Mouse (Mus musculus) MN1 (cell line): Measurements from ENCODE around the gene Fcgbp.
"Not testable (repeated sequence)": the region's sequence is repeated elsewhere in the genome, so short reads cannot be mapped to it uniquely, and the experiment has no call there.

Source experiments
- DNase-seq: peaks from one replicate; pipeline ENCODE4 v3.0.0-alpha.2; 2016; ENCODE audit warnings: low spot score

Fcgbp gene

GRCm38 (mm10) chr7:28149841-28150240 lies 78.8 kb downstream of the Fcgbp start:
- no peak for DNase-seq

- peak; percentile 38 for DNase-seq
Observed at GRCm38 (mm10) chr7:28151584-28152221, 80.7 kb downstream of the Fcgbp start.

DNA sequence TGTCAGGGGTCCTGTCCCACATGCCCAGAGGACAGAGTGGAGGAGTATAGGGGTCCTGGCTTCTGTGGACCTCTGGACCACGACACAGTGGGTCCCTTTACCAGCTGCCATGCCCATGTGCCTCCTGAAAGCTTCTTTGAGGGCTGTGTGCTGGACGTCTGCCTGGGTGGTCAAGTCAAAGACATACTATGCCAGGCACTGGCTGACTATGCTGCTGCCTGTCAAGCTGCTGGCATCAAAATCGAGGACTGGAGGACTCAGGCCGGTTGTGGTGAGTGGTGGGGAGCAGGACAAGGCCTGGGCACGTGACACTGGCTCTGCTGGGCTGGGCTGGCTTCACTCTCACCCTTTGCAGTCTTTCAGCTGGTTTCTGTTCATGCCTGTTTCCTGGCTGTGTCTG lies 82.6 kb downstream of the Fcgbp start:
- not testable (repeated sequence) for DNase-seq

DNA sequence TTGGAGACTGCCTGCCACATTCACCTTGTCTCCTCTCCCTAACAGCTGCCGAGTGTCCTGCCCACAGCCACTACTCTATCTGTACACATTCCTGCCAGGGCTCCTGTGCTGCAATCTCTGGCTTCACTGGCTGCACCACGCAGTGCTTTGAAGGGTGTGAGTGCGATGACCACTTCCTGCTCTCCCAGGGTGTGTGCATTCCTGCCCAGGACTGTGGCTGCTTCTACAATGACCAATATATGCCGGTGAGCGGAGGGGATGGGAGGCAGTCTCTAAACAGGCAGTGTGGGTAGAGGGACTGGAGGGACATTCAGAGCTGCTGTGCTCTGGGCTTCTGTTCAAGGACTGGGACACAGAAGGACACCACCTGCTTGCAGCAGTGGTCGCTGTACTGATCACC lies 88.3 kb downstream of the Fcgbp start:
- no peak for DNase-seq

- DNase-seq: no peak
Observed at GRCm38 (mm10) chr7:28159893-28160292, 88.9 kb downstream of the Fcgbp start.

DNA sequence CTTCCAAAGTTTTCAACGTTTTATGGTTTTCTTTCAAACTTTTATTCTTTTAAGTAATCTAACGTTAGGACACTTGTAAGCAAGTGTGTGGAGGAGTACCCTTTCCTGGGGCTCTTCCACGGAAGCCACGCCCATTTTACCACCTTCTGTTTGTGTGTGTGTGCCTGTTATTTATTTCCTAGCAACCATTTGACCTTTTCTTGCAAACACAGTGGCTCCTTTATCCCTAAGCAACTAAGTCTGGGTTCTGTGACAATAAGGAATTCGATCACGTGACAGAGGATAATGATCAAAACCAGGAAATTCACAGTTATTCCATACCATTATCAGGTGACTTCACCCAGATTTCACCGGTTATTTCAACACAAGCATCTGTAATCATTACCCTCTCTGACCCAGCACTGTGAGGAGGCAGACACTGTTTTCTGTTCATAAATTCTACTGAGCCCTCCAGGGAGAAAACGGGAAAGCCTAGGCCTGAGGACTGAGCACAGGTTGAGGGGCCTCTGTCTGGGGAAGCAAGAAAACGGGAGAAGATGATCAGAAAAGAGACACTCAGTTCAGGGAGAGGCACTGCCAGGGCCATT lies 90.2 kb downstream of the Fcgbp start:
- no peak for DNase-seq

DNA sequence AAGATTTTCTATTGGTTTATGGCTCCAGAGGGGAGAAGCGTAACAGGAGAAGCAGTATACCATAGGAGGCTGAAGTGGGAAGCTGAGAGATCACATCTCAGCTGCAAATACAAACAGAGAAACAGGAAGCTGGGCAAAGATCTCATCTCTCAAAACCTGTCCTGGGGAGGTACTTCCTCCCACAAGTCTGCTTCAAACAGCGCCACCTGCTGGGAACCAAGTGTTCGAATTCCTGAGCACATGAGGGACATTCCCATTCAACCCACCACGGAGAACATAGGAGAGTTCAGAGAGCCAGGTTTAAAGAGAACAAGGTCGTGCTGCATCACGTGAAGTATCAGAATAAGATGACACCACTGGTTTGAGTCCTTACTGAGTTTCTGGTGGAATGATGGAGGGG lies 94.4 kb downstream of the Fcgbp start:
- DNase-seq: no peak

DNA sequence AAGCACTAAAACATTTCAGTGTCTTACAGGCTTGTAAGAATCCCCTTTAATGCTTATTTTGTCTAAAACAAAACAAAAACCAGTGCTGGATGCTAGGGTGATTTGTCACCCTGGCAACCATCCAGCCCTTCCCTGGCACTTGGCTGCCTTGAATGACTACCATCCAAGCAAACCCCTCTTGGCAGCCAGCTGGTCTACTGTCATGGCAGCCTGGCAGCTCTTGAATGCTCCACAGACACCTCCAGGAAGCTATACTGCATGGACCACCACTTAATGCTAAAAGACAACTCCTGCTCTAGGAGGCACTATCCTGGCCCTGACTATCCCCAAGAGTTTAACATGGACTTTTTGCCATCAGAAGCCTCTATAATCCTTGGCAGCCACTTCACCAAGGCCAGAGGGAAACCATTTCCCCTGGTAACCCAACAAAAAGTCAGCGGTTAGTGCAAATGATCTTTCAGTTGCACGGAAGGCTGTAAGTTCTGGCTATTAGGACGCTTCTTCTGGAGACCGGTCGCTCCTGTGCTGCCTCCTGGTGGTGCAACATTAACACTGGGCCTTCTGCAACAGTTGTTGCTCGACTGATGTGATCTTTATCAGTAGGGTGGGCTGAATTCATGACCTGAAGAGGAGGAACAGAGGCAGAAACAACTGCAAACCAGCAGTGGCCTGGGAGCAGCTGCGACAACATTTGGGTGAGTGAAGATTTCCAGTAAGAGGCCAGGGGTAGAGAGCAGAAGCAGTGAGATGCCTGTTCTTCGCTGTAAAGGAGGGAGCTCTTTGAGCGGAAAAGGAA lies 97.5 kb downstream of the Fcgbp start:
- peak; percentile 79 for DNase-seq

DNA sequence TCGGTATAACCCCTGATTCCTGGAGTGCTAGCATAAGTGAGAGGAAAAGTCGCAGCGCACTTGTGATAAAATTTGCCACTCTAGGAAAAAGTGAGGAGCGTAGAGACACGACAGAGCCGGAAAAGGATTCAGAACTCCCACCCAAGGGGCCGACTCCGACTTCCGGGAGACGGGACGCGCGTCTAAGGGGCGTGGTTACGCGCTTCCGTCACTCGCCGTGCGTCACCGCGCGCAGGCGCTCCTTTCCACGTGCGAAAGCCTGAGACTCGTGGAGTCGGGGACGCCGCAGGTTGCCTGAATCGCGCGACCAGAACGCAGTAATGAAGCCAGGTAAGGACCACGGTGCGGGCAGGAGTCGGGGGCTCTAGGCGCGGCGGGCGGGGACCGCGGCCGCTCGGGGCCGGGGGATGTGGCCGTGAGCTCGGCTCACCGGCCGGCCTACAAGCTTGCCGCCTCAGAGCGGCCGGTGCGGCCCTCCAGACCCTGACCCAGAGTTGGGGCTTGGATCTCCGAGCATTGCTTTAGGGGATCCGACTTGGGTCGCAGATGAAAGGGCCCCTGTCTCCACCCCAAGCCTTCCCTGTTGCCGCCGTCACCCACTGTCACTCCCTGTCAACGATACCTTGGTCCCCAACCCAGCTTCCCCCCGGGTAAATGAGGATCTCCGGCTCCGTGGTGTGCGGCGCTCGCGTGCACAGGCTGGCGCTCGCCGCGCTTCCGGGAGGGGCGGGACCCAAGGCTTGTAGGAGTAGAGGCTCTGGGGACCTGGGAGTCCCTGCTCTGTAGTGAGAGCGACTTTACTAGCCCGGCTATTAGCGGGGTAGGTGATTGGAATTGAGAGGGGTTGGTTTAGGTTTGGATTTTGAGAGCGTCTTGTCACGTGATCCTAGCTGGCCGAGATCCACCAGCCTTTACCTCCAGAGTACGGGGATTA lies 98.7 kb downstream of the Fcgbp start, which contains the start of gene Fbl:
Gene Fbl, plus strand, starts transcription at position 222 of the 934 bp plus-strand sequence.
- DNase-seq: peak; percentile 94
